Mouse (Mus musculus): ENCODE measurements around the gene Tnfaip8l2. TPM values are rescaled to one million over a fixed set of nuclear protein-coding genes. Genes with fewer than 3 reads are reported as not detected.
"Not testable (repeated sequence)": the region's sequence is repeated elsewhere in the genome, so short reads cannot be mapped to it uniquely, and the experiment has no call there.

Gene Tnfaip8l2
- polyA plus RNA-seq, 1 experiment from 2014 or later, result 3.4 TPM

DNA sequence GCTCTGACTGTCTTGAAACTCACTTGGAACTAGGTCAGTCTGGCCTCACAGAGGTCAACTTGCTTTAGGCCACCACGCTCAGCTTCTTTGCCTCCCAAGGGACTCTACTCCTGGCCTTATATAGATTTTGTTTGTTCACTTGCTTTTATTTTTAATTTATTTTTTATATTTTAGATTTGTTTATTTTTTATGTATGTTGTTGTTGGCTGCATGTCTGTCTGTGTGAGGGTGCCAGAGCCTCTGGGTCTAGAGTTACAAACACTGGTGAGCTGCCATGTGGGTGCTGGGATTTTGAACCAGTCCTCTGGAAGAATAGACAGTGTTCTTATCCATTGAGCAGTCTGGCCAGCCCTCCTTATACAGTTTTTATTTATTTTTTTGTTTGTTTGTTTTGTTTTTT lies 29.4 kb downstream of the Tnfaip8l2 start:
- H3K9ac ChIP-seq (replicated peaks; ENCODE audit: low read length), result no peak overlapping the region
- DNase-seq (no peak), ATAC-seq (ENCODE audit: low FRiP score, low TSS enrichment) (no peak)
- peak overlapping the region; percentile 49; the same call in 1 of the 2 replicates for H3K4me2 ChIP-seq (ENCODE audit: low read length)
- H3K36me3 ChIP-seq (ENCODE audit: control insufficient read depth, insufficient read depth, low read length), result peaks cover 34% of the 10 kb centered on the region
- 95% methylated on average over 1 of the region's 1 CpGs for WGBS
- H3K4me1 ChIP-seq (ENCODE audit: control insufficient read depth, insufficient read depth, low read length), result peaks cover 11% of the 10 kb centered on the region
- H3K9me3 ChIP-seq (ENCODE audit: control insufficient read depth, low read length), result no peaks in the 10 kb centered on the region
- no peak overlapping the region for H3K27ac ChIP-seq (replicated peaks; ENCODE audit: low read depth, low read length)
- H3K4me3 ChIP-seq (replicated peaks; ENCODE audit: low read depth, low read length), result no peak overlapping the region
- no peaks in the 10 kb centered on the region for H3K27me3 ChIP-seq (ENCODE audit: control insufficient read depth, insufficient read depth, low read length)

DNA sequence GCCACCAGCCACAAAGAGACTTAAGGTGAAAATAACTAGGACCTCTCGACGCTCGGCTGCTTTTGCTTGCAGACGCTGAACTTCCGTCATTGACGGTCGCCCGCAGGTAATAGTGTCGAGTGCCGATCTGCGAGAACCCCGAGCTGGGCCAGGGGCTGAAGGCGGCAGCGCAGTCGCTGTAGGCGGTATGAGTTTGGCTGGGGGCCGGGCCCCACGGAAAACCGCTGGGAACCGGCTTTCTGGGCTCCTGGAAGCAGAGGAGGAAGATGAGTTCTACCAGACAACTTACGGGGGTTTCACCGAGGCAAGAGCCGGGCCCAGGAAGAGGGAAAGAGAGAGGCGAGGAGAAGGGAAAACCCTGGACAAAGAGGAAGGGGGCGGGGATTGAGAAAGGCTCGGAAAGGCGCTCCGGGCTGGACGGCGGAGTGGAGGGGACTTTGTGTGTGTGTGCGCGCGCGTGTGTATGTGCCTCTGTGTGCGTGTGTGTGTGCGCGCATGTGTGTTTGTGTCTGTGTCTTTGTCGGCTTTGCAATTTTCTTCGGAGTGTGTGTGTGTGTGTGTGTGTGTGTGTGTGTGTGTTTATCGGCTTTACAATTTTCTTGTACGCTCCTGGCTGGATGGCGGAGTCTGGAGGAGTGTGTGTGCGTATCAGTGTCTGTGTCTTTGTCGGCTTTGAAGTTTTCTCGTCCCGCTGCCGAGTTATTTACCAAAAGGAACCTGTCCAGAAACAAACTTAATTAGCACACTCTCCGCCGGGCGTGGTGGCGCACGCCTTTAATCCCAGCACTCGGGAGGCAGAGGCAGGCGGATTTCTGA lies 31.0 kb downstream of the Tnfaip8l2 start, which contains the start of gene Vps72:
Gene Vps72, plus strand, starts transcription at position 112 of the 816 bp plus-strand sequence.
- under 1% methylated on average over 54 of the region's 54 CpGs for WGBS

DNA sequence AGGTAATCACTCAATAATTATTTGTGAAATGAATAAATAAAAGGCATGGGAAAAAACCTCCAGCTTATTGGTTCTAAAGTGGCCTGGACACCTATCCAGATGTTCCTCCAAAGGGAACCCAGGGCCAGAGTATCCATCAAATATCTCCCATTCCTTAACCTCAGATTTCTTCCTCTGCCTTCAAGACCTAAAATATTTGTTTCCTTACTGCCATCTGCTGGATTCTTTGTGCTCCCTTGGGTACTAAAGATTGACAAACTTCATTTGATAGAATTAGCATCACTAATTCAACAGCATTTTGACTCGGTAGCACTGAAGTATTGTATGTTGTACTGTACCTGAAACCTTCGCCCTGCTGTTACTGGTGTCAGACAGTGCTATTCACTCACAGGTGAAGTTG lies 34.3 kb downstream of the Tnfaip8l2 start:
- peak; percentile 31 for DNase-seq
- H3K4me3 ChIP-seq (replicated peaks; ENCODE audit: low read depth, low read length), result no peak overlapping the region

More for the DNA sequence above, 31.0 kb downstream of the Tnfaip8l2 start, which contains the start of gene Vps72:
- Histone ChIP-seq H3K4me1 (ENCODE audit: control insufficient read depth, insufficient read depth, low read length) (peaks cover 11% of the 10 kb centered on the region), H3K4me2 (ENCODE audit: low read length) (peak within 1 kb of the TSS; percentile 49), H3K9me3 (ENCODE audit: control insufficient read depth, low read length) (no peaks in the 10 kb centered on the region), H3K4me3 (replicated peaks; ENCODE audit: low read depth, low read length) (peak within 1 kb of the TSS; percentile 88), H3K27ac (replicated peaks; ENCODE audit: low read depth, low read length) (peak within 1 kb of the TSS; percentile 96), H3K9ac (replicated peaks; ENCODE audit: low read length) (peak within 1 kb of the TSS; percentile 76), H3K27me3 (ENCODE audit: control insufficient read depth, insufficient read depth, low read length) (no peaks in the 10 kb centered on the region), H3K36me3 (ENCODE audit: control insufficient read depth, insufficient read depth, low read length) (peaks cover 20% of the 10 kb centered on the region)
- peak; percentile 95 for DNase-seq
- ATAC-seq (ENCODE audit: low FRiP score, low TSS enrichment), result peak; percentile 76

DNA sequence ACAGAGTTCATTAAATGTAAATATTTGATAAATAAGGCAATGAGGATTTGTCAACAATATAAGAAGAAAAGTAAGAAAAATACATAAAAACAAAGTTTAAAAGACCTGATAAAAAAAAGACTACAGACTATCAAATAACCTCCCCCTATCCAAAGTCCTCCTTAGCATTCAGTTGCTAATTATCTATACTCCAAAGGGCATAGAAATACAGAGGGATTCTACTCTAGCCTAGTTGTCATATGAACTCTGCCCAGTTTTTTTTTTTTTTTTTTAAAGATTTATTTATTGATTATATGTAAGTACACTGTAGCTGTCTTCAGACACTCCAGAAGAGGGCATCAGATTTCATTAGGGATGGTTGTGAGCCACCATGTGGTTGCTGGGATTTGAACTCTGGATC lies 34.9 kb downstream of the Tnfaip8l2 start:
- Histone ChIP-seq H3K4me1 (ENCODE audit: control insufficient read depth, insufficient read depth, low read length) (peaks cover 17% of the 10 kb centered on the region), H3K4me3 (replicated peaks; ENCODE audit: low read depth, low read length) (peak overlapping the region; percentile 73), H3K4me2 (ENCODE audit: low read length) (peak overlapping the region; percentile 67), H3K27ac (replicated peaks; ENCODE audit: low read depth, low read length) (peak overlapping the region; percentile 78; the same call in 1 of the 2 replicates)
- not testable (repeated sequence) for ATAC-seq (ENCODE audit: low FRiP score, low TSS enrichment); H3K9me3 ChIP-seq (ENCODE audit: control insufficient read depth, low read length); H3K9ac ChIP-seq (replicated peaks; ENCODE audit: low read length); H3K36me3 ChIP-seq (ENCODE audit: control insufficient read depth, insufficient read depth, low read length); DNase-seq; H3K27me3 ChIP-seq (ENCODE audit: control insufficient read depth, insufficient read depth, low read length)

More for the DNA sequence above, 34.3 kb downstream of the Tnfaip8l2 start:
- Histone ChIP-seq H3K27ac (replicated peaks; ENCODE audit: low read depth, low read length) (no peak overlapping the region), H3K36me3 (ENCODE audit: control insufficient read depth, insufficient read depth, low read length) (0 out of 2 replicates have a peak, but pooled peaks cover 3% of the 10 kb centered on the region), H3K27me3 (ENCODE audit: control insufficient read depth, insufficient read depth, low read length) (no peaks in the 10 kb centered on the region), H3K9ac (replicated peaks; ENCODE audit: low read length) (no peak overlapping the region), H3K4me1 (ENCODE audit: control insufficient read depth, insufficient read depth, low read length) (peaks cover 22% of the 10 kb centered on the region), H3K4me2 (ENCODE audit: low read length) (no peak overlapping the region), H3K9me3 (ENCODE audit: control insufficient read depth, low read length) (no peaks in the 10 kb centered on the region)
- no peak for ATAC-seq (ENCODE audit: low FRiP score, low TSS enrichment)
- 78% methylated on average over 2 of the region's 2 CpGs for WGBS

DNA sequence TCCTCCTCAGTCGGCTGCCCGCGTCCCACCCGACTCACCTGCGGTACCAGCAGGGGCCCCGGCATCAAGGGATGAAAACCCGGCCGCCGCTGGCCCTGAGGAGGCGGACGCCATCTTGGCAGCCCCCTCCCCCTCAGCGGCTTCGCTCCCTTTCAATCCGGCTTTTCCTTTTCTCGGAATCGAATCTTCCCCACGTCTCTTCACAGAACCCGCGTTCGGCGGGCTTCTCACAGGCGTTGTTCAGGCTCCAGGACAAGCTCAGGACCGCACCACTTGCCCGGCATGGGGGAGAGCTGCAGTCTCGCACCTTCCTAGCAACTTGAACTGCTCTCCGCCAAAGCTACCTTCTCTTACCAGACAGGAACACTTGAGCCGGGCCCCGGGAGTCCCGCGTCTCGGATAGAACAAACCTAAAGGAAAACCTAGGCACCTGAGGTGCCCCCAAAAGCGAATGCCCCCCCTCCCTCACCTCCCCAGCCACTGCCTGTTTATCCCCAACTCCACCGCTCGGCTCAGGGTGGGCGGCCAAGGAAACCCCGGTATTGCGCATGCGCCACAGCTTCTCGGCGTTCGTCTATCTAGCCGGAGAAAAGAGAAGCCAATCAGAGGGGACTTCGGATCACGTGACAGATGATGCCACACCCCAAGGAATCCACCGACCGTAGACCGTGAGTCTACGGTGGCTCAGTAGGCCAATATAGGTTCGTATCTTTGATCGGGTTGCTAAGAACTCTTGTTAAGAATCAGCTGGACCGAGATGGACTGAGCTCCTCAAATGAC lies 35.6 kb downstream of the Tnfaip8l2 start, which contains the start of gene Pip5k1a:
Gene Pip5k1a, minus strand, starts transcription at position 593 of the 780 bp plus-strand sequence.
- H3K9me3 ChIP-seq (ENCODE audit: control insufficient read depth, low read length), result no peaks in the 10 kb centered on the region
- ATAC-seq (ENCODE audit: low FRiP score, low TSS enrichment), result peak; percentile 92
- H3K4me3 ChIP-seq (replicated peaks; ENCODE audit: low read depth, low read length), result peak within 1 kb of the TSS; percentile 73
- under 1% methylated on average over 51 of the region's 51 CpGs for WGBS
- peaks cover 11% of the 10 kb centered on the region for H3K4me1 ChIP-seq (ENCODE audit: control insufficient read depth, insufficient read depth, low read length)
- H3K4me2 ChIP-seq (ENCODE audit: low read length), result peak within 1 kb of the TSS; percentile 80
- DNase-seq, result peak; percentile 99
- no peaks in the 10 kb centered on the region for H3K27me3 ChIP-seq (ENCODE audit: control insufficient read depth, insufficient read depth, low read length)
- peaks cover 5% of the 10 kb centered on the region; the same call in 1 of the 2 replicates for H3K36me3 ChIP-seq (ENCODE audit: control insufficient read depth, insufficient read depth, low read length)
- peak within 1 kb of the TSS; percentile 92 for H3K9ac ChIP-seq (replicated peaks; ENCODE audit: low read length)
- H3K27ac ChIP-seq (replicated peaks; ENCODE audit: low read depth, low read length), result peak within 1 kb of the TSS; percentile 78

DNA sequence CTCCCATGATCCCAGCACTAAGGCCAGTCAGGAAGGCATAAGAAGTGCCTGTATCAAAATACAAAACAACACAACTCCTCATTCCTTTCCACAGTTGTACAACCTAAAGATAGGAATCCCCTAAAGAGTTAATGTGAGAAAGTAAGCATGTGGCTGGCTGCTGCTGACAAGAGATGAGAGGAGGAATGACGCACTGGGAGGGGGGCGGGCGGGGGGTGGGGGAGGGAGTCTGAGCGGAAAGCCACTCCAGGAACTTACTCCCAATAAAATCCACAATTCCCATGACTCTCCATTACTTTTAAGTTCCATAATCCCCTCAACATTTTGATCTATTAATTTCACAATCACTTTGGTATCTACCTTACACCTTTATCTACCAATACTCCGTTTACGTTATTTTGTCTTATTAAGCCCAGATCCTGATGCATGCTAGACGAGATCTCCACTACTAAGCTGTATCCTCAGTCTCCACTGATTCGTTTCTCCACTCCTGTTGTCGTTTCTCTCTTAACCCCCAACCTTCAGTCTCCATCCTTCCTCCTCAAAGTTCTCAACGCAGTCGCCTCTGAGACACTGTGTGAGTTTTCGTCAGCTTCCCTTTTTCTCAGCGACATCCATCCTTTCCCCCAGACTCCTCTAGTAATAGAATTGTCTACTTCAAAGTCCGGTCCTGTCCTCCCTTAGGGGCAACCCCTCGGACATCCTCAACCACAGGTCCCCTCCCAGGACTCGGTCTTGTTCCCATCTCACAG lies 36.4 kb downstream of the Tnfaip8l2 start:
- H3K36me3 ChIP-seq (ENCODE audit: control insufficient read depth, insufficient read depth, low read length), result peaks cover 10% of the 10 kb centered on the region; the same call in 1 of the 2 replicates
- H3K9ac ChIP-seq (replicated peaks; ENCODE audit: low read length), result peak overlapping the region; percentile 92
- peak overlapping the region; percentile 78 for H3K27ac ChIP-seq (replicated peaks; ENCODE audit: low read depth, low read length)
- no peaks in the 10 kb centered on the region for H3K9me3 ChIP-seq (ENCODE audit: control insufficient read depth, low read length)
- ATAC-seq (ENCODE audit: low FRiP score, low TSS enrichment), result no peak
- H3K4me2 ChIP-seq (ENCODE audit: low read length), result peak overlapping the region; percentile 80
- peak overlapping the region; percentile 73 for H3K4me3 ChIP-seq (replicated peaks; ENCODE audit: low read depth, low read length)
- under 1% methylated on average over 16 of the region's 16 CpGs for WGBS
- H3K4me1 ChIP-seq (ENCODE audit: control insufficient read depth, insufficient read depth, low read length), result peaks cover 11% of the 10 kb centered on the region
- peak; percentile 2 for DNase-seq
- H3K27me3 ChIP-seq (ENCODE audit: control insufficient read depth, insufficient read depth, low read length), result no peaks in the 10 kb centered on the region

DNA sequence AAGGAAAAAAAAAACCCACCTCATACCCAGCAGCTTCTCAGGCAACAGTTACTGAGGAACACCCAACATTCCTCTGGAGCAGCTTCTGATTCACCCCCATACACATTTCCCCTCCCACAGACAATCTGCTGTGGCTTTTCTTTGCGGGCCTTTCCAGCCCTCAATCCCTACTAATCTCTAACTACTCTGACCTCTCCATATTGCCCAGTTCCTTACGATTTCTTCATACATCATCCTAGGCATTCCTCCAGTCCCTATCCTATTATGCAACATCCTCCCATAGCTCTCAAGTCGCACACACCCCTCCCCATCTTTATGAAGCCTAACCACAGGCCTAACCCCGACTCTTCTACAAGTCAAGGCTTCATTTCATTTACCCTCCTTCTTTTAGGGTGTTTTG lies 37.0 kb downstream of the Tnfaip8l2 start:
- H3K4me3 ChIP-seq (replicated peaks; ENCODE audit: low read depth, low read length), result peak overlapping the region; percentile 73
- ATAC-seq (ENCODE audit: low FRiP score, low TSS enrichment) (no peak), DNase-seq (no peak)
- 80% methylated on average over 4 of the region's 4 CpGs for WGBS
- H3K4me2 ChIP-seq (ENCODE audit: low read length), result peak overlapping the region; percentile 80
- no peak overlapping the region for H3K27ac ChIP-seq (replicated peaks; ENCODE audit: low read depth, low read length)
- H3K27me3 ChIP-seq (ENCODE audit: control insufficient read depth, insufficient read depth, low read length), result no peaks in the 10 kb centered on the region
- H3K36me3 ChIP-seq (ENCODE audit: control insufficient read depth, insufficient read depth, low read length), result peaks cover 10% of the 10 kb centered on the region; the same call in 1 of the 2 replicates
- peak overlapping the region; percentile 92 for H3K9ac ChIP-seq (replicated peaks; ENCODE audit: low read length)
- no peaks in the 10 kb centered on the region for H3K9me3 ChIP-seq (ENCODE audit: control insufficient read depth, low read length)
- H3K4me1 ChIP-seq (ENCODE audit: control insufficient read depth, insufficient read depth, low read length), result peaks cover 11% of the 10 kb centered on the region

DNA sequence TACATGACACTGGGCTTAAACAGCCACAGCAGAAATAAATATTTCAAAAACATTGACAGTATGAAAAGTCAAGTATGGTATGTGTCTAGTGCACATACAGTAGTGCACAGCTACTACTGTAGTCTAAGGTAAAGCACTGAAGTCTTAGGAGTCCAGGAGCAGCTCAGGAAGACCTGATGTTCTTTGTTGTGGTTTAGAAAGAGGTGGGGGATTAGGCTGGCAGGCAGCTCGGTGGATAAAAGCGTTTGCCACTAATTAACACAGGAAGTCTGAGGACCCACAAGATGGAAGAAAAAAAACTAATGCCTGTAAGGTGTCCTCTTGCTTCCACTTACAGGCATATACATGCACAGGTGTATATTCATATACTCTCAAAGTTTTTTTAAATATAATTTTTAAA lies 41.3 kb downstream of the Tnfaip8l2 start:
- Histone ChIP-seq H3K9ac (replicated peaks; ENCODE audit: low read length) (no peak overlapping the region), H3K27ac (replicated peaks; ENCODE audit: low read depth, low read length) (no peak overlapping the region), H3K4me3 (replicated peaks; ENCODE audit: low read depth, low read length) (no peak overlapping the region), H3K36me3 (ENCODE audit: control insufficient read depth, insufficient read depth, low read length) (peaks cover 20% of the 10 kb centered on the region), H3K9me3 (ENCODE audit: control insufficient read depth, low read length) (no peaks in the 10 kb centered on the region), H3K4me2 (ENCODE audit: low read length) (no peak overlapping the region), H3K4me1 (ENCODE audit: control insufficient read depth, insufficient read depth, low read length) (peaks cover 11% of the 10 kb centered on the region), H3K27me3 (ENCODE audit: control insufficient read depth, insufficient read depth, low read length) (no peaks in the 10 kb centered on the region)
- ATAC-seq (ENCODE audit: low FRiP score, low TSS enrichment) (no peak), DNase-seq (no peak)
- 41% methylated on average over 2 of the region's 2 CpGs for WGBS
